Mouse (Mus musculus): Measurements from ENCODE around the gene Hprt. TPM values are rescaled to one million over a fixed set of nuclear protein-coding genes. Genes with fewer than 3 reads are reported as not detected.

Hprt gene
- polyA plus RNA-seq, 1 experiment = 0.59 TPM

GRCm38 (mm10) chrX:53064406-53064805 is 76.5 kb downstream of the Hprt start:
- Histone ChIP-seq H3K4me1 (ENCODE audit: control insufficient read depth) (no peaks in the 10 kb centered on the region), H3K9me3 (ENCODE audit: control insufficient read depth, low read length) (no peaks in the 10 kb centered on the region), H3K27me3 (ENCODE audit: control insufficient read depth) (peaks cover 17% of the 10 kb centered on the region), H3K4me3 (replicated peaks) (no peak overlapping the region), H3K36me3 (ENCODE audit: control insufficient read depth) (no peaks in the 10 kb centered on the region)
- TF ChIP-seq TAL1 (IDR thresholded peaks at IDR 0.05; ENCODE audit: low read length) (no peak), GATA1 (IDR thresholded peaks at IDR 0.05; ENCODE audit: low read length) (no peak)

Other genes with a start within 250 kb of the Hprt start
- gene Ccdc160, start 196.9 kb upstream of the Hprt start, polyA plus RNA-seq (2012) = not detected in 2 replicates
- 0.21 and 0.27 TPM in 2 replicates for gene Phf6, start 75.9 kb upstream of the Hprt start, polyA plus RNA-seq (2012)

Data from erythroblast, embryonic 14.5 days (primary cell).